Mouse (Mus musculus): ENCODE data around the gene Sorl1.

The Sorl1 gene

GRCm38 (mm10) chr9:41993821-41994220 lies 130.3 kb downstream of the Sorl1 start:
- H3K9me3 ChIP-seq (ENCODE audit: low read length): no peaks in the 10 kb centered on the region
- H3K4me3 ChIP-seq (replicated peaks; ENCODE audit: low read length): no peak overlapping the region
- no peak for TF ChIP-seq POU5F1 (IDR thresholded peaks at IDR 0.05; ENCODE audit: borderline replicate concordance, low read length)
- TF ChIP-seq NANOG (IDR thresholded peaks at IDR 0.05; ENCODE audit: borderline replicate concordance, low read length): no peak
- TF ChIP-seq CTCF (conservative IDR thresholded peaks at IDR 0.05; ENCODE audit: low read length): no peak

GRCm38 (mm10) chr9:41992841-41993240 lies 131.3 kb downstream of the Sorl1 start:
- H3K4me3 ChIP-seq (replicated peaks; ENCODE audit: low read length): no peak overlapping the region
- peaks cover 70% of the 10 kb centered on the region for H3K36me3 ChIP-seq (ENCODE audit: insufficient read depth, low read length)
- no peak for TF ChIP-seq POU5F1 (IDR thresholded peaks at IDR 0.05; ENCODE audit: borderline replicate concordance, low read length)
- TF ChIP-seq NANOG (IDR thresholded peaks at IDR 0.05; ENCODE audit: borderline replicate concordance, low read length): no peak
- TF ChIP-seq CTCF (conservative IDR thresholded peaks at IDR 0.05; ENCODE audit: low read length): no peak
- no peaks in the 10 kb centered on the region for H3K9me3 ChIP-seq (ENCODE audit: low read length)
- peaks cover 3% of the 10 kb centered on the region; the same call in 1 of the 2 replicates for H3K4me1 ChIP-seq (replicated peaks; ENCODE audit: low read depth, low read length)
- no peaks in the 10 kb centered on the region for H3K27me3 ChIP-seq (ENCODE audit: insufficient read depth, low read length)

More at GRCm38 (mm10) chr9:41993821-41994220, 130.3 kb downstream of the Sorl1 start:
- no peaks in the 10 kb centered on the region for H3K27me3 ChIP-seq (ENCODE audit: insufficient read depth, low read length)
- H3K36me3 ChIP-seq (ENCODE audit: insufficient read depth, low read length): peaks cover 62% of the 10 kb centered on the region
- H3K4me1 ChIP-seq (replicated peaks; ENCODE audit: low read depth, low read length): peaks cover 3% of the 10 kb centered on the region; the same call in 1 of the 2 replicates

- Histone ChIP-seq H3K36me3 (ENCODE audit: insufficient read depth, low read length) (peaks cover 84% of the 10 kb centered on the region), H3K4me3 (replicated peaks; ENCODE audit: low read length) (no peak overlapping the region), H3K27me3 (ENCODE audit: insufficient read depth, low read length) (no peaks in the 10 kb centered on the region), H3K4me1 (replicated peaks; ENCODE audit: low read depth, low read length) (peaks cover 34% of the 10 kb centered on the region), H3K9me3 (ENCODE audit: low read length) (no peaks in the 10 kb centered on the region)
- no peak for TF ChIP-seq NANOG (IDR thresholded peaks at IDR 0.05; ENCODE audit: borderline replicate concordance, low read length)
- no peak for TF ChIP-seq CTCF (conservative IDR thresholded peaks at IDR 0.05; ENCODE audit: low read length)
- TF ChIP-seq POU5F1 (IDR thresholded peaks at IDR 0.05; ENCODE audit: borderline replicate concordance, low read length): no peak
Observed at GRCm38 (mm10) chr9:41985636-41986035, 138.5 kb downstream of the Sorl1 start.

- no peaks in the 10 kb centered on the region for H3K9me3 ChIP-seq (ENCODE audit: low read length)
- H3K4me1 ChIP-seq (replicated peaks; ENCODE audit: low read depth, low read length): peaks cover 39% of the 10 kb centered on the region
- TF ChIP-seq POU5F1 (IDR thresholded peaks at IDR 0.05; ENCODE audit: borderline replicate concordance, low read length) (no peak), CTCF (conservative IDR thresholded peaks at IDR 0.05; ENCODE audit: low read length) (no peak), NANOG (IDR thresholded peaks at IDR 0.05; ENCODE audit: borderline replicate concordance, low read length) (no peak)
- H3K36me3 ChIP-seq (ENCODE audit: insufficient read depth, low read length): peaks cover 85% of the 10 kb centered on the region
- H3K4me3 ChIP-seq (replicated peaks; ENCODE audit: low read length): no peak overlapping the region
- no peaks in the 10 kb centered on the region for H3K27me3 ChIP-seq (ENCODE audit: insufficient read depth, low read length)
Observed at GRCm38 (mm10) chr9:41985052-41985451, 139.0 kb downstream of the Sorl1 start.

- no peak for TF ChIP-seq POU5F1 (IDR thresholded peaks at IDR 0.05; ENCODE audit: borderline replicate concordance, low read length)
- no peak for TF ChIP-seq CTCF (conservative IDR thresholded peaks at IDR 0.05; ENCODE audit: low read length)
- no peak for TF ChIP-seq NANOG (IDR thresholded peaks at IDR 0.05; ENCODE audit: borderline replicate concordance, low read length)
- peaks cover 85% of the 10 kb centered on the region for H3K36me3 ChIP-seq (ENCODE audit: insufficient read depth, low read length)
- peaks cover 41% of the 10 kb centered on the region for H3K4me1 ChIP-seq (replicated peaks; ENCODE audit: low read depth, low read length)
- H3K4me3 ChIP-seq (replicated peaks; ENCODE audit: low read length): no peak overlapping the region
- H3K9me3 ChIP-seq (ENCODE audit: low read length): no peaks in the 10 kb centered on the region
- no peaks in the 10 kb centered on the region for H3K27me3 ChIP-seq (ENCODE audit: insufficient read depth, low read length)
Observed at GRCm38 (mm10) chr9:41984306-41984705, 139.8 kb downstream of the Sorl1 start.

GRCm38 (mm10) chr9:41983286-41983685 lies 140.8 kb downstream of the Sorl1 start:
- Histone ChIP-seq H3K4me3 (replicated peaks; ENCODE audit: low read length) (no peak overlapping the region), H3K4me1 (replicated peaks; ENCODE audit: low read depth, low read length) (peaks cover 41% of the 10 kb centered on the region), H3K9me3 (ENCODE audit: low read length) (no peaks in the 10 kb centered on the region), H3K27me3 (ENCODE audit: insufficient read depth, low read length) (no peaks in the 10 kb centered on the region), H3K36me3 (ENCODE audit: insufficient read depth, low read length) (peaks cover 82% of the 10 kb centered on the region)
- TF ChIP-seq CTCF (conservative IDR thresholded peaks at IDR 0.05; ENCODE audit: low read length) (no peak), POU5F1 (IDR thresholded peaks at IDR 0.05; ENCODE audit: borderline replicate concordance, low read length) (no peak), NANOG (IDR thresholded peaks at IDR 0.05; ENCODE audit: borderline replicate concordance, low read length) (no peak)

- peaks cover 41% of the 10 kb centered on the region for H3K4me1 ChIP-seq (replicated peaks; ENCODE audit: low read depth, low read length)
- H3K9me3 ChIP-seq (ENCODE audit: low read length): peaks cover 3% of the 10 kb centered on the region
- H3K4me3 ChIP-seq (replicated peaks; ENCODE audit: low read length): no peak overlapping the region
- H3K36me3 ChIP-seq (ENCODE audit: insufficient read depth, low read length): peaks cover 83% of the 10 kb centered on the region
- no peaks in the 10 kb centered on the region for H3K27me3 ChIP-seq (ENCODE audit: insufficient read depth, low read length)
- TF ChIP-seq POU5F1 (IDR thresholded peaks at IDR 0.05; ENCODE audit: borderline replicate concordance, low read length) (no peak), NANOG (IDR thresholded peaks at IDR 0.05; ENCODE audit: borderline replicate concordance, low read length) (no peak), CTCF (conservative IDR thresholded peaks at IDR 0.05; ENCODE audit: low read length) (no peak)
Observed at GRCm38 (mm10) chr9:41982760-41983159, 141.3 kb downstream of the Sorl1 start.

GRCm38 (mm10) chr9:41982023-41982422 lies 142.1 kb downstream of the Sorl1 start:
- Histone ChIP-seq H3K36me3 (ENCODE audit: insufficient read depth, low read length) (peaks cover 85% of the 10 kb centered on the region), H3K4me3 (replicated peaks; ENCODE audit: low read length) (no peak overlapping the region), H3K9me3 (ENCODE audit: low read length) (peaks cover 8% of the 10 kb centered on the region), H3K4me1 (replicated peaks; ENCODE audit: low read depth, low read length) (peaks cover 41% of the 10 kb centered on the region), H3K27me3 (ENCODE audit: insufficient read depth, low read length) (no peaks in the 10 kb centered on the region)
- TF ChIP-seq NANOG (IDR thresholded peaks at IDR 0.05; ENCODE audit: borderline replicate concordance, low read length) (no peak), POU5F1 (IDR thresholded peaks at IDR 0.05; ENCODE audit: borderline replicate concordance, low read length) (no peak), CTCF (conservative IDR thresholded peaks at IDR 0.05; ENCODE audit: low read length) (no peak)

- no peaks in the 10 kb centered on the region for H3K27me3 ChIP-seq (ENCODE audit: insufficient read depth, low read length)
- H3K4me1 ChIP-seq (replicated peaks; ENCODE audit: low read depth, low read length): peaks cover 36% of the 10 kb centered on the region
- H3K9me3 ChIP-seq (ENCODE audit: low read length): peaks cover 8% of the 10 kb centered on the region
- no peak overlapping the region for H3K4me3 ChIP-seq (replicated peaks; ENCODE audit: low read length)
- TF ChIP-seq CTCF (conservative IDR thresholded peaks at IDR 0.05; ENCODE audit: low read length) (no peak), NANOG (IDR thresholded peaks at IDR 0.05; ENCODE audit: borderline replicate concordance, low read length) (no peak), POU5F1 (IDR thresholded peaks at IDR 0.05; ENCODE audit: borderline replicate concordance, low read length) (no peak)
- peaks cover 85% of the 10 kb centered on the region for H3K36me3 ChIP-seq (ENCODE audit: insufficient read depth, low read length)
Observed at GRCm38 (mm10) chr9:41981306-41981705, 142.8 kb downstream of the Sorl1 start.
